21 mouse cellular contexts compared by ENCODE assay signal in genomic region chr11:51873141-51873540, GRCm38 (mm10). TPM values are rescaled to one million over a fixed set of nuclear protein-coding genes. Genes with fewer than 3 reads are reported as not detected.
A peak's percentile ranks its signal among the peaks of the same experiment; 100 is the strongest.
DNase-seq lines count a peak whose midpoint lies in the region; ATAC-seq and TF ChIP-seq lines count a peak whose summit lies in the region.
"Had no signal": no experiment of that assay in that cellular context is flagged by ENCODE, and none has a peak within 500 bp of the region (broad histone marks: within the 10 kb centered on the region; RNA-seq: fewer than 3 reads in every experiment).

No protein-coding gene starts in this region.

- WGBS in liver, postnatal 0 days (ENCODE audit: insufficient replicate concordance): 85% methylated on average over 5 of the region's 5 CpGs

- no peak for ATAC-seq in liver, postnatal 0 days
- ATAC-seq: activated CD4-positive, CD25-positive, alpha-beta regulatory T cell, adult 4 months; CD4-positive, CD25-positive, alpha-beta regulatory T cell, adult 4 months; Patski had no signal

- H3K4me2 ChIP-seq in liver, postnatal 0 days (ENCODE audit: low read depth, low read length): no peak overlapping the region

- no peaks in the 10 kb centered on the region for H3K9me3 ChIP-seq in liver, postnatal 0 days (ENCODE audit: low read length)
- H3K9me3 ChIP-seq: G1E had no signal

- H3K36me3 ChIP-seq in liver, postnatal 0 days (replicated peaks; ENCODE audit: insufficient read depth, low read length): no peaks in the 10 kb centered on the region
- H3K36me3 ChIP-seq: G1E had no signal

- H3K27me3 ChIP-seq in liver, postnatal 0 days (ENCODE audit: insufficient read depth, low read length): no peaks in the 10 kb centered on the region
- H3K27me3 ChIP-seq: CH12.LX, Patski had no signal

- H3K4me1 ChIP-seq in liver, postnatal 0 days (ENCODE audit: insufficient read depth): peaks cover 22% of the 10 kb centered on the region

- H3K27ac ChIP-seq in liver, postnatal 0 days (ENCODE audit: low read depth): no peak overlapping the region

- no peak for TF ChIP-seq EP300 in liver, postnatal 0 days (IDR thresholded peaks at IDR 0.05; ENCODE audit: low read depth)

- H3K9ac ChIP-seq in liver, postnatal 0 days (replicated peaks): no peak overlapping the region

- no peak for TF ChIP-seq CTCF in liver, postnatal 0 days (IDR thresholded peaks at IDR 0.05; ENCODE audit: low read depth)

- DNase-seq in ES-CJ7 (ENCODE audit: low read depth, low spot score) (peak; percentile 74), ZHBTc4 (ENCODE audit: low read depth, low spot score) (peak; percentile 70)
- no peak for DNase-seq in right cerebral cortex, postnatal 10 days (ENCODE audit: low spot score in 2 of 2)
- no peak for DNase-seq in liver, postnatal 0 days
- DNase-seq: adrenal gland, adult 2 months; adrenal gland, adult 8-10 months; adrenal gland, postnatal 10 days; adrenal gland, postnatal 14 days; adrenal gland, postnatal 25 days; adrenal gland, postnatal 36 days; B cell, adult 2 months; cerebellum, adult 11 months; cerebellum, adult 11-12 months; cerebellum, adult 18-20 months; cerebellum, adult 2 months; cerebellum, adult 8-10 months had no signal

- H3K4me3 ChIP-seq in liver, postnatal 0 days (ENCODE audit: low read depth, low read length): no peak overlapping the region

RNA-seq across cellular contexts. Expression of gene Jade2, which starts 15.7 kb away (rescaled TPM):
- 0.86 and 1.0 TPM in 2 replicates for polyA plus RNA-seq in liver, postnatal 0 days (2015; fragmentation: Nextera tagmentation; extraction: Ambion mirVana)

Comparison
In these comparisons a context has a peak if more than half of its experiments do, and no peak if none do; other contexts are left out.
1. DNase-seq: peak in ES-CJ7 (single experiment) and ZHBTc4 (single experiment); none in right cerebral cortex, postnatal 10 days (0 of 2) and liver, postnatal 0 days (single experiment).